Comparison of ENCODE assay signal across 31 mouse cellular contexts in genomic region chr14:76747814-76748213, GRCm38 (mm10).
A peak's percentile ranks its signal among the peaks of the same experiment; 100 is the strongest.
DNase-seq lines count a peak whose midpoint lies in the region; ATAC-seq lines count a peak whose summit lies in the region.
"Had no signal": no experiment of that assay in that cellular context is flagged by ENCODE, and none has a peak within 500 bp of the region (broad histone marks: within the 10 kb centered on the region; RNA-seq: fewer than 3 reads in every experiment).

No protein-coding gene starts in this region.

- intact Hi-C loops in left cerebral cortex, postnatal 25 days (cut with DNase I): no loop called here

- 68% methylated on average over 5 of the region's 5 CpGs for WGBS in liver, embryonic 12.5 days (ENCODE audit: insufficient replicate concordance)
- 79% methylated on average over 5 of the region's 5 CpGs for WGBS in liver, embryonic 11.5 days

- H3K9me3 ChIP-seq in liver, embryonic 12.5 days (replicated peaks): no peaks in the 10 kb centered on the region
- H3K9me3 ChIP-seq in liver, embryonic 11.5 days (ENCODE audit: control insufficient read depth, low read length): no peaks in the 10 kb centered on the region
- H3K9me3 ChIP-seq: embryonic facial prominence, embryonic 12.5 days; heart, embryonic 10.5 days; heart, embryonic 15.5 days; hindbrain, embryonic 12.5 days; midbrain, embryonic 12.5 days; neural tube, embryonic 13.5 days; stomach, embryonic 15.5 days had no signal

- no peaks in the 10 kb centered on the region for H3K4me1 ChIP-seq in liver, embryonic 12.5 days
- H3K4me1 ChIP-seq in liver, embryonic 11.5 days (replicated peaks; ENCODE audit: control insufficient read depth, insufficient read depth, low read length): no peaks in the 10 kb centered on the region
- H3K4me1 ChIP-seq: embryonic facial prominence, embryonic 12.5 days; heart, embryonic 15.5 days; midbrain, embryonic 12.5 days had no signal

- no peak overlapping the region for H3K4me2 ChIP-seq in liver, embryonic 12.5 days
- H3K4me2 ChIP-seq in liver, embryonic 11.5 days: no peak overlapping the region
- H3K4me2 ChIP-seq: embryonic facial prominence, embryonic 12.5 days; heart, embryonic 15.5 days; hindbrain, embryonic 12.5 days; midbrain, embryonic 12.5 days; neural tube, embryonic 13.5 days; stomach, embryonic 15.5 days had no signal

- no peak overlapping the region for H3K4me3 ChIP-seq in liver, embryonic 12.5 days
- H3K4me3 ChIP-seq in liver, embryonic 11.5 days (ENCODE audit: low read depth, low read length): no peak overlapping the region
- H3K4me3 ChIP-seq: embryonic facial prominence, embryonic 12.5 days; heart, embryonic 10.5 days; heart, embryonic 15.5 days; hindbrain, embryonic 12.5 days; midbrain, embryonic 12.5 days; myocyte; neural tube, embryonic 13.5 days; stomach, embryonic 15.5 days had no signal

- ATAC-seq in liver, embryonic 12.5 days: 0 out of 2 replicates have a peak, but pooled peaks have one; percentile 35
- ATAC-seq in liver, embryonic 11.5 days (replicated peaks; ENCODE audit: low FRiP score): no peak
- peak; percentile 50; the same call in 1 of the 2 replicates for ATAC-seq in megakaryocyte-erythroid progenitor cell, adult 5-6 weeks (replicated peaks; ENCODE audit: low FRiP score, low TSS enrichment, poor library complexity, severe bottlenecking)
- ATAC-seq: activated CD4-positive, CD25-positive, alpha-beta regulatory T cell, adult 4 months; forebrain, postnatal 0 days; hindbrain, postnatal 0 days; intestine, embryonic 16.5 days had no signal

- no peaks in the 10 kb centered on the region for H3K36me3 ChIP-seq in liver, embryonic 12.5 days
- H3K36me3 ChIP-seq in liver, embryonic 11.5 days (ENCODE audit: control insufficient read depth, insufficient read depth, low read length): no peaks in the 10 kb centered on the region
- H3K36me3 ChIP-seq: embryonic facial prominence, embryonic 12.5 days; heart, embryonic 10.5 days; heart, embryonic 15.5 days; hindbrain, embryonic 12.5 days; midbrain, embryonic 12.5 days; neural tube, embryonic 13.5 days; stomach, embryonic 15.5 days had no signal

- DNase-seq in liver, embryonic 11.5 days (ENCODE audit: low spot score): no peak
- peak; percentile 40 to 46 for DNase-seq in B cell, adult 2 months
- DNase-seq in ZHBTc4 (ENCODE audit: low read depth, low spot score): peak; percentile 59
- no peak for DNase-seq in kidney, postnatal 14 days
- DNase-seq in left cerebral cortex, postnatal 25 days (ENCODE audit: low spot score in 2 of 2): no peak
- DNase-seq: adrenal gland, adult 8-10 months; cerebellum, adult 2 months; cerebellum, postnatal 25 days; embryo, embryonic 11 days; forebrain, postnatal 0 days; kidney, postnatal 25 days; left cerebral cortex, postnatal 4 days; lung, adult 2 months; lung, postnatal 10 days; right cerebral cortex, postnatal 14 days; thymus, adult 2 months; thymus, postnatal 36 days had no signal

- H3K27ac ChIP-seq in liver, embryonic 12.5 days: no peak overlapping the region
- no peak overlapping the region for H3K27ac ChIP-seq in liver, embryonic 11.5 days (ENCODE audit: low read depth, low read length)
- H3K27ac ChIP-seq: embryonic facial prominence, embryonic 12.5 days; heart, embryonic 10.5 days; heart, embryonic 15.5 days; hindbrain, embryonic 12.5 days; hindbrain, postnatal 0 days; liver, embryonic 14.5 days; midbrain, embryonic 12.5 days; neural tube, embryonic 13.5 days; stomach, embryonic 15.5 days had no signal

- no peak overlapping the region for H3K9ac ChIP-seq in liver, embryonic 12.5 days
- no peak overlapping the region for H3K9ac ChIP-seq in liver, embryonic 11.5 days (ENCODE audit: low read depth, low read length)
- H3K9ac ChIP-seq: embryonic facial prominence, embryonic 12.5 days; forebrain, postnatal 0 days; heart, embryonic 15.5 days; hindbrain, embryonic 12.5 days; liver, embryonic 14.5 days; midbrain, embryonic 12.5 days; neural tube, embryonic 13.5 days; stomach, embryonic 15.5 days had no signal

- H3K27me3 ChIP-seq in liver, embryonic 12.5 days (replicated peaks): no peaks in the 10 kb centered on the region
- no peaks in the 10 kb centered on the region for H3K27me3 ChIP-seq in liver, embryonic 11.5 days (replicated peaks; ENCODE audit: control insufficient read depth, insufficient read depth, low read length)
- H3K27me3 ChIP-seq: embryonic facial prominence, embryonic 12.5 days; heart, embryonic 15.5 days; hindbrain, embryonic 12.5 days; midbrain, embryonic 12.5 days; neural tube, embryonic 13.5 days; stomach, embryonic 15.5 days had no signal

Comparison
In these comparisons a context has a peak if more than half of its experiments do, and no peak if none do; other contexts are left out.
1. DNase-seq: peak in B cell, adult 2 months (2 of 2) and ZHBTc4 (single experiment); none in liver, embryonic 11.5 days (single experiment), kidney, postnatal 14 days (single experiment) and left cerebral cortex, postnatal 25 days (0 of 2).